In genomic region chr1:64738661-64739082, GRCm38 (mm10) we compare ENCODE assay signal across 8 mouse cellular contexts. TPM values are rescaled to one million over a fixed set of nuclear protein-coding genes. Genes with fewer than 3 reads are reported as not detected.
A peak's percentile ranks its signal among the peaks of the same experiment; 100 is the strongest.
DNase-seq lines count a peak whose midpoint lies in the region; ATAC-seq lines count a peak whose summit lies in the region.

No protein-coding gene starts in this region.

- no peaks in the 10 kb centered on the region for H3K9me3 ChIP-seq in forebrain, embryonic 13.5 days (replicated peaks)
- no peaks in the 10 kb centered on the region for H3K9me3 ChIP-seq in intestine, embryonic 14.5 days (ENCODE audit: control insufficient read depth, low read length)
- H3K9me3 ChIP-seq in liver, embryonic 16.5 days (replicated peaks; ENCODE audit: control insufficient read depth, low read length), result no peaks in the 10 kb centered on the region
- no peaks in the 10 kb centered on the region for H3K9me3 ChIP-seq in neural tube, embryonic 14.5 days (ENCODE audit: control insufficient read depth, low read length)

- H3K36me3 ChIP-seq in forebrain, embryonic 13.5 days (ENCODE audit: poor library complexity, severe bottlenecking), result no peaks in the 10 kb centered on the region
- no peaks in the 10 kb centered on the region for H3K36me3 ChIP-seq in intestine, embryonic 14.5 days (ENCODE audit: control insufficient read depth, insufficient read depth, low read length)
- H3K36me3 ChIP-seq in liver, embryonic 16.5 days (ENCODE audit: control insufficient read depth, insufficient read depth), result peaks cover 12% of the 10 kb centered on the region
- no peaks in the 10 kb centered on the region for H3K36me3 ChIP-seq in neural tube, embryonic 14.5 days (ENCODE audit: control insufficient read depth, insufficient read depth, low read length)

- H3K4me1 ChIP-seq in forebrain, embryonic 13.5 days, result peaks cover 49% of the 10 kb centered on the region
- peaks cover 10% of the 10 kb centered on the region for H3K4me1 ChIP-seq in intestine, embryonic 14.5 days (replicated peaks; ENCODE audit: control insufficient read depth, insufficient read depth, low read length)
- peaks cover 39% of the 10 kb centered on the region for H3K4me1 ChIP-seq in liver, embryonic 16.5 days (ENCODE audit: control insufficient read depth, low read depth, low read length)
- H3K4me1 ChIP-seq in neural tube, embryonic 14.5 days (ENCODE audit: control insufficient read depth, insufficient read depth, low read length), result peaks cover 24% of the 10 kb centered on the region

- H3K27ac ChIP-seq in forebrain, embryonic 13.5 days, result no peak overlapping the region
- peak overlapping the region; percentile 17 for H3K27ac ChIP-seq in intestine, embryonic 14.5 days (ENCODE audit: low read depth)
- peak overlapping the region; percentile 91 for H3K27ac ChIP-seq in liver, embryonic 16.5 days (ENCODE audit: low read length)
- no peak overlapping the region for H3K27ac ChIP-seq in neural tube, embryonic 14.5 days (ENCODE audit: low read depth, low read length)

- H3K27me3 ChIP-seq in forebrain, embryonic 13.5 days, result peaks cover 62% of the 10 kb centered on the region
- H3K27me3 ChIP-seq in intestine, embryonic 14.5 days (replicated peaks; ENCODE audit: control insufficient read depth, insufficient read depth, low read length), result peaks cover 7% of the 10 kb centered on the region; the same call in 1 of the 2 replicates
- H3K27me3 ChIP-seq in liver, embryonic 16.5 days (ENCODE audit: control insufficient read depth, insufficient read depth, low read depth, low read length), result peaks cover 12% of the 10 kb centered on the region
- H3K27me3 ChIP-seq in neural tube, embryonic 14.5 days (ENCODE audit: control insufficient read depth, insufficient read depth, low read length), result peaks cover 29% of the 10 kb centered on the region

- H3K4me2 ChIP-seq in forebrain, embryonic 13.5 days, result peak overlapping the region; percentile 98
- peak overlapping the region; percentile 94 for H3K4me2 ChIP-seq in intestine, embryonic 14.5 days (ENCODE audit: low read length)
- peak overlapping the region; percentile 90 for H3K4me2 ChIP-seq in liver, embryonic 16.5 days (ENCODE audit: low read depth, low read length)
- peak overlapping the region; percentile 95; the same call in 1 of the 2 replicates for H3K4me2 ChIP-seq in neural tube, embryonic 14.5 days (ENCODE audit: low read depth, low read length)

- H3K9ac ChIP-seq in forebrain, embryonic 13.5 days, result no peak overlapping the region
- peak overlapping the region; percentile 22; the same call in 1 of the 2 replicates for H3K9ac ChIP-seq in intestine, embryonic 14.5 days (ENCODE audit: low read length)
- H3K9ac ChIP-seq in liver, embryonic 16.5 days (ENCODE audit: low read depth, low read length), result peak overlapping the region; percentile 67
- H3K9ac ChIP-seq in neural tube, embryonic 14.5 days (replicated peaks; ENCODE audit: low read depth, low read length), result no peak overlapping the region

- under 1% methylated on average over 14 of the region's 14 CpGs for WGBS in forebrain, embryonic 13.5 days
- under 1% methylated on average over 14 of the region's 14 CpGs for WGBS in intestine, embryonic 14.5 days
- under 1% methylated on average over 14 of the region's 14 CpGs for WGBS in liver, embryonic 16.5 days (ENCODE audit: insufficient replicate concordance)
- 0% methylated on average over 14 of the region's 14 CpGs for WGBS in neural tube, embryonic 14.5 days

- no peak for ATAC-seq in forebrain, embryonic 13.5 days
- ATAC-seq in intestine, embryonic 14.5 days (replicated peaks; ENCODE audit: low FRiP score, low TSS enrichment, low read depth), result no peak
- no peak for ATAC-seq in liver, embryonic 16.5 days (ENCODE audit: low read depth)
- no peak for ATAC-seq in neural tube, embryonic 14.5 days (ENCODE audit: low read depth)

- H3K4me3 ChIP-seq in forebrain, embryonic 13.5 days, result peak overlapping the region; percentile 57
- peak overlapping the region; percentile 72 for H3K4me3 ChIP-seq in intestine, embryonic 14.5 days (ENCODE audit: low read depth, low read length)
- H3K4me3 ChIP-seq in liver, embryonic 16.5 days (ENCODE audit: low read depth, low read length), result peak overlapping the region; percentile 71
- H3K4me3 ChIP-seq in neural tube, embryonic 14.5 days (ENCODE audit: low read depth, low read length), result peak overlapping the region; percentile 11; the same call in 1 of the 2 replicates

- peak; percentile 6 for DNase-seq in cerebellum, adult 11 months
- no peak for DNase-seq in cerebellum, adult 8-10 months
- peak; percentile 81 for DNase-seq in adrenal gland, adult 2 months
- peak; percentile 79 for DNase-seq in intestine, embryonic 14.5 days (ENCODE audit: low spot score)
- DNase-seq in left cerebral cortex, adult 8-10 months (ENCODE audit: low spot score in 2 of 2), result no peak

RNA-seq across cellular contexts. Expression of gene Fzd5, which starts 1.1 kb away (rescaled TPM):
- 10 to 100 TPM; 12.5 to 21.3 TPM for total RNA-seq in adrenal gland, adult 2 months (2021)
- polyA plus RNA-seq in adrenal gland, adult 2 months (2012; rRNA removed), result 24.7 and 29.6 TPM in 2 replicates
- polyA plus RNA-seq in forebrain, embryonic 13.5 days (2015; fragmentation: Nextera tagmentation; extraction: Ambion mirVana), result 0.56 and 0.65 TPM in 2 replicates
- 7.0 and 9.0 TPM in 2 replicates for polyA plus RNA-seq in intestine, embryonic 14.5 days (2014; fragmentation: Nextera tagmentation; extraction: Ambion mirVana)
- polyA plus RNA-seq in liver, embryonic 16.5 days (2015; fragmentation: Nextera tagmentation; extraction: Ambion mirVana), result 1.9 and 2.2 TPM in 2 replicates
- 0.08 and 0.13 TPM in 2 replicates for polyA plus RNA-seq in neural tube, embryonic 14.5 days (2014; fragmentation: Nextera tagmentation; extraction: Ambion mirVana)
- 1 to 10 TPM; 2.2 to 2.8 (median 2.6) TPM for total RNA-seq in left cerebral cortex, adult 8-10 months (2022)

RNA-seq across cellular contexts. Expression of gene Ccnyl1, which starts 48.4 kb away (rescaled TPM):
- 10 to 100 TPM; 16.9 to 17.2 TPM for total RNA-seq in adrenal gland, adult 2 months (2021)
- 30.9 and 35.8 TPM in 2 replicates for polyA plus RNA-seq in adrenal gland, adult 2 months (2012; rRNA removed)
- 4.2 and 4.3 TPM in 2 replicates for polyA plus RNA-seq in forebrain, embryonic 13.5 days (2015; fragmentation: Nextera tagmentation; extraction: Ambion mirVana)
- polyA plus RNA-seq in intestine, embryonic 14.5 days (2014; fragmentation: Nextera tagmentation; extraction: Ambion mirVana), result 7.2 and 8.5 TPM in 2 replicates
- 0.61 and 0.84 TPM in 2 replicates for polyA plus RNA-seq in liver, embryonic 16.5 days (2015; fragmentation: Nextera tagmentation; extraction: Ambion mirVana)
- polyA plus RNA-seq in neural tube, embryonic 14.5 days (2014; fragmentation: Nextera tagmentation; extraction: Ambion mirVana), result 6.4 and 6.9 TPM in 2 replicates
- total RNA-seq in left cerebral cortex, adult 8-10 months (2022), result 10 to 100 TPM; 16.3 to 21.0 (median 19.7) TPM

Comparison
In these comparisons a context has a peak if more than half of its experiments do, and no peak if none do; other contexts are left out.
1. DNase-seq: peak in cerebellum, adult 11 months (single experiment), adrenal gland, adult 2 months (single experiment) and intestine, embryonic 14.5 days (single experiment); none in cerebellum, adult 8-10 months (single experiment) and left cerebral cortex, adult 8-10 months (0 of 2).
2. H3K27ac ChIP-seq: peak in intestine, embryonic 14.5 days (single experiment) and liver, embryonic 16.5 days (single experiment); none in forebrain, embryonic 13.5 days (single experiment) and neural tube, embryonic 14.5 days (single experiment).
3. H3K4me3 ChIP-seq: peak in every context shown above with its lines; median percentile 72 in intestine, embryonic 14.5 days; 71 in liver, embryonic 16.5 days; 57 in forebrain, embryonic 13.5 days; 11 in neural tube, embryonic 14.5 days.
4. H3K9ac ChIP-seq: peak in intestine, embryonic 14.5 days (single experiment) and liver, embryonic 16.5 days (single experiment); none in forebrain, embryonic 13.5 days (single experiment) and neural tube, embryonic 14.5 days (single experiment).
5. Peak in every context shown above with its lines, with median percentiles within 50 percentile points of each other: H3K4me2 ChIP-seq.